Mouse (Mus musculus) hindbrain, embryonic 10.5 days (tissue): Measurements from ENCODE around the gene Ghrhr. TPM values are rescaled to one million over a fixed set of nuclear protein-coding genes. Genes with fewer than 3 reads are reported as not detected.

ENCODE experiments used
- DNase-seq: peaks from one replicate; pipeline ENCODE4 v3.0.0-alpha.2; 2017; ENCODE audit warnings: low spot score
- H3K27ac ChIP-seq: fragments of 300-500 bp; sonication (generic); 2 replicates; pipeline ENCODE4 v1.5.1; 2016; ENCODE audit warnings: mild to moderate bottlenecking, moderate library complexity
- H3K27me3 ChIP-seq: fragments of 300-500 bp; sonication (generic); 2 replicates; pipeline ENCODE4 v1.6.1; 2016; ENCODE audit warnings: mild to moderate bottlenecking; ENCODE audit not compliant: poor library complexity, insufficient read depth, severe bottlenecking
- H3K36me3 ChIP-seq: fragments of 300-500 bp; sonication (generic); 2 replicates; pipeline ENCODE4 v1.6.1; 2016; ENCODE audit warnings: mild to moderate bottlenecking, moderate library complexity
- H3K4me1 ChIP-seq: fragments of 300-500 bp; sonication (generic); replicated peaks from 2 replicates; pipeline ENCODE4 v1.6.1; 2016; ENCODE audit warnings: mild to moderate bottlenecking
- H3K4me3 ChIP-seq: fragments of 300-500 bp; sonication (generic); 2 replicates; pipeline ENCODE4 v1.5.1; 2016; ENCODE audit warnings: mild to moderate bottlenecking, moderate library complexity
- H3K9me3 ChIP-seq: fragments of 300-500 bp; sonication (generic); 2 replicates; pipeline ENCODE4 v1.6.1; 2016; ENCODE audit warnings: mild to moderate bottlenecking, moderate library complexity
- WGBS: fragments of 180-500 bp; shearing (Covaris S2); methylation state at CpG from one replicate; pipeline ENCODE4 v1.1.7; 2016; 5-methylcytosine and 5-hydroxymethylcytosine counted together
- polyA plus RNA-seq: library from polyadenylated mRNA; unstranded; fragments of >200 nt; fragmentation: Nextera tagmentation; extraction: Ambion mirVana; gene quantifications from 2 replicates; pipeline ENCODE4 v1.2.1, GENCODE M21; 2016

The Ghrhr gene
- polyA plus RNA-seq, 1 experiment from 2014 or later, result not detected

DNA sequence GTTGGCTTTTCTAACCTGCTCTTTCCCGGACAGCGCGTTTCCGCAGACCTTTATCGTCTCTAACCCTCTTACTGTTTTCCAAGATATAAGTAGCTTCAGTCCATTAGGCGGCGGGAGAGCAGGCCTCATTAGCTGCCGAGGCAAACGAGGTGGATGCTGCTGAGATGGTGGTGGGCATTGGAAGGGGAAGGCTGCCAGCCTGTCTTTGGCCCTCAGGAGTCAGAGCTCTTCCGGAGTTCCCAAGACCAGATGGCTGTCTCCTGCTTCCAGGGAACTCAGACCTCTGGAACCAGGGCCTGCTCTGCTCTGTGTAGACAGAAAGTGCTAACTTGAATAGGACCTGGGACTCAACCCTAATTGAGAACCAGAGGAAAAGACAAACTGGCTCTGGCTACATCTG is 32.6 kb upstream of the Ghrhr start:
- Histone ChIP-seq H3K4me1 (peaks cover 15% of the 10 kb centered on the region), H3K27ac (no peak overlapping the region), H3K36me3 (no peaks in the 10 kb centered on the region), H3K27me3 (no peaks in the 10 kb centered on the region), H3K9me3 (no peaks in the 10 kb centered on the region), H3K4me3 (no peak overlapping the region)
- 92% methylated on average over 10 of the region's 10 CpGs for WGBS
- DNase-seq, result no peak

DNA sequence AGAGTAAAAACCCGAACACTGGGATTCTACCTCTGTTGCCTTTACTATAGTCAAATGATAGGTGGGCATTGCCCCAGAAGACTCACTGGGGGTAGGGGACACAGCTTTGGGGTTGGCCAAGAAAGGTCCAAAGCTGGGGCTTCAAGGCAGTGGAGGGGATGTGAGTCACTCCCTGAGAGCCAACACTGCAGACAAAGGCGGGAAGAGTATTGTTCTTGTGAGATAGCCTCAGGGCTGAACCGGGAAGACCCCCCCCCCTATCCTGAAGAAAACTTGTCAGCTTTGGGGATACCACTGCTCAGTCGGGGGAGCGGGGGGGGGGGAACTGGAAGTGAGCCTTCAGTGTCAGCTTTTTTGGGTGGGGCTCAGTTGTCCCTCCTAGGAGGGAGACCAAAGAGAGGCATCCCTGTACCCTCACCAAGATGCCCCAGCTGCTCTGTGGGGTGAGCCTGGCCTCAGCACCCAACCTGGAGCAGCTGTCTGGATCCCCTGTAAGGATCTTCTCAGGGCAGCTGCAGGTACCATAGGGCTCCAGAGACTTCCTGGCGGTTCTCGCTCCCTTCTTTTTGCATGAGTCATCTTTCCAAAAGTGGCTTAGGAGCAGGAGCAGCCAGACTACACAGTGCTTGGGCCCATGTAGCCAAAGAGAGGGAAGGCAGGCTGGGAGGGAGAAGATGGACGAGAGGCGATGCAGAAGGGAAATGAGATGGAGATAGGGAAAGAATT is 31.6 kb upstream of the Ghrhr start:
- no peak for DNase-seq
- Histone ChIP-seq H3K27me3 (no peaks in the 10 kb centered on the region), H3K4me3 (no peak overlapping the region), H3K4me1 (peaks cover 15% of the 10 kb centered on the region), H3K36me3 (no peaks in the 10 kb centered on the region), H3K9me3 (no peaks in the 10 kb centered on the region), H3K27ac (no peak overlapping the region)
- WGBS, result 89% methylated on average over 9 of the region's 9 CpGs

DNA sequence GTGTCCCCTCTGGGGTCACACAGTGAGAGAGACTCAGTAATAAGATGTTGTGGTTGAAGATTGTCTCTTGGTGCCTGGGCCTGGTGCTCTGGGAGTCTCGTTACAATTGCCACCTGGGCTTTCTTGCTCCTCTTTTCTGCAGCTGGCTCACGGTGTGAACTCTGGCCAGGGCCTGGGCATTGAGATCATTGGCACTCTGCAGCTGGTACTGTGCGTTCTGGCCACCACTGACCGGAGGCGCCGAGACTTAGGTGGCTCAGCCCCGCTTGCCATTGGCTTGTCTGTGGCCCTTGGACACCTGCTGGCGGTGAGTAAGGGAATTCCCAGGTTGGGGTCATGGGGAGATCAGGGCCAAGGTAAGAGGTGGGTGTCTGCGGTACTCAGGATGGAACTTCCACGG is 30.8 kb upstream of the Ghrhr start:
- 83% methylated on average over 10 of the region's 10 CpGs for WGBS
- Histone ChIP-seq H3K27me3 (no peaks in the 10 kb centered on the region), H3K36me3 (no peaks in the 10 kb centered on the region), H3K27ac (no peak overlapping the region), H3K4me3 (no peak overlapping the region), H3K9me3 (0 out of 2 replicates have a peak, but pooled peaks cover 5% of the 10 kb centered on the region), H3K4me1 (peaks cover 14% of the 10 kb centered on the region)
- no peak for DNase-seq

DNA sequence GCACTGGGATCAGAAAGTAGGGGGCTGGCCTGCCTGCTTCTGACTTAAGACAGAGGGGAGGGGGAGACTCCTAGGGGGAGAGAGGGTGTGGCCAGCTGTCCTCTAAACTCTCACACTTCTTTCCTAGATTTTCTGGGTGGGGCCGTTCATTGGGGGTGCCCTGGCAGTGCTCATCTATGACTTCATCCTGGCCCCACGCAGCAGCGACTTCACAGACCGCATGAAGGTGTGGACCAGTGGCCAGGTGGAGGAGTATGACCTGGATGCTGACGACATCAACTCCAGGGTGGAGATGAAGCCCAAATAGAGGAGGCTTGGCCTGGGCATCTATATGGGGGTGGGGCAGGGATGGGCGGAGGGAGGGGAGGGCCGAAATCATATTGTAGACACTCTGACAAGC is 29.6 kb upstream of the Ghrhr start:
- Histone ChIP-seq H3K9me3 (0 out of 2 replicates have a peak, but pooled peaks cover 7% of the 10 kb centered on the region), H3K4me3 (no peak overlapping the region), H3K27ac (no peak overlapping the region), H3K4me1 (peaks cover 7% of the 10 kb centered on the region), H3K36me3 (no peaks in the 10 kb centered on the region), H3K27me3 (no peaks in the 10 kb centered on the region)
- DNase-seq, result no peak
- 87% methylated on average over 7 of the region's 7 CpGs for WGBS

DNA sequence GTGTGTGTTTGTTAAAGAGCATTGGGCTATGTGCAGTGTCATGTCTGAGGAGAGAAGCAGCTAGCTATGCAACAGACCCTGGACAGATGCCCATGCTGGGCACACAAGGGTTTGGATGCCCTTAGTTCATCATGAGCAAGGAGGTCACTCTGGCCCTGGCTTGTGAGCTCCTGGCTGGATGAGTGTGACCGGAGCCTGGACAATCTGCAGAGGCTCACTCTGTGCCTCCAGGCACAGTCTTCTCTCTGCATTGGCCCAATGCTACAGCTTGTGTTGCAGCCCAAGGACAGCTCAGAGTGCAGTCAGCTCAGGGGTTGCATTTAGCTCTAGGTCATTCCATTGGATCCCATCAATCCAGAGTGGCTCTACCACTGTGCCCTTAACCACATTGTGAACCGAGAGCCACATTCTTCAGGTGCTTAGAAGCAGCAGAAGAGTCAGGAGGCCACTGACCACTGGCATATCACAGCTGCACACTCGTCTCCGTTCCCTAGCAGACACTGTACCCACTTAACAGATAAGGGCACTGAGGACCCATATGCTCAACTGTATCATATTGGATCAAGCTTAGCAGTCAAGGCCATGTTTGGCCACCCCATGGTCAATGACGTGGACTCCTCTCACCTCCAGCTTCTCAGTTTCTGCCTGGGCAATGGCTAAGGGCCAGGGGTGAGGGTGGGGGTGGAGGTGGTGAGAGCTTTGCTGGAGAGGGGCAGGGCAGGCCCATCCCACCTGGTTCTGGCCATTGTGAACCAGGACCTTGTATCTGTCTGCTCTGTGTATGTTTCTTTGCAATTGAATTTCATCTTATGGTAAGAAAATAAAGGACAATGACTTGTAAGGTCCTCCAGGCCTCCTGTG is 28.2 kb upstream of the Ghrhr start:
- 85% methylated on average over 5 of the region's 5 CpGs for WGBS
- no peak for DNase-seq

DNA sequence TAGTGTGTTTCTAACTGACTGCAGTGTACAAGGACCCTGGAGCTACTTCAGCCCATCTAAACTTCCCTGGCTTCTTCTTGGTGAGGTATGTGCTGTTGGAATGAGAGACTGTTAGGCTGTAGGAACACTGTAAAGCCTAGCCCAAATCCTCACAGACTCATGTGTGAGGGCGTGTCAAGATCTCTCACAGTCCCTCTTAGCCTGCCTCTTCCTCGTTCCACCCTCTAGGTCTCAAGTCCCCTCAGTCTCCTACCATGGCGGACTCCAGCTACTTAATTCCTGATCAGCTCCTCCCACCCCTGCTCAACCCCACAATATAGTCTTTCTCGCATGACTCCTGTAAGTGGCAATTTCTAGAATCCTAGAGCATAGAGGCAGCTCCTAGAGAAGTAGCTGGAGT is 26.9 kb upstream of the Ghrhr start:
- no peak overlapping the region for H3K27ac ChIP-seq
- no peak overlapping the region for H3K4me3 ChIP-seq
- H3K36me3 ChIP-seq, result no peaks in the 10 kb centered on the region
- H3K9me3 ChIP-seq, result 0 out of 2 replicates have a peak, but pooled peaks cover 7% of the 10 kb centered on the region
- no peak for DNase-seq
- H3K4me1 ChIP-seq, result no peaks in the 10 kb centered on the region; the same call in 1 of the 2 replicates
- WGBS, result 85% methylated on average over 4 of the region's 4 CpGs
- H3K27me3 ChIP-seq, result no peaks in the 10 kb centered on the region

More for the DNA sequence above, 28.2 kb upstream of the Ghrhr start:
- H3K27me3 ChIP-seq, result no peaks in the 10 kb centered on the region
- no peak overlapping the region for H3K4me3 ChIP-seq
- no peaks in the 10 kb centered on the region; the same call in 1 of the 2 replicates for H3K4me1 ChIP-seq
- 0 out of 2 replicates have a peak, but pooled peaks cover 7% of the 10 kb centered on the region for H3K9me3 ChIP-seq
- H3K36me3 ChIP-seq, result no peaks in the 10 kb centered on the region
- no peak overlapping the region for H3K27ac ChIP-seq

DNA sequence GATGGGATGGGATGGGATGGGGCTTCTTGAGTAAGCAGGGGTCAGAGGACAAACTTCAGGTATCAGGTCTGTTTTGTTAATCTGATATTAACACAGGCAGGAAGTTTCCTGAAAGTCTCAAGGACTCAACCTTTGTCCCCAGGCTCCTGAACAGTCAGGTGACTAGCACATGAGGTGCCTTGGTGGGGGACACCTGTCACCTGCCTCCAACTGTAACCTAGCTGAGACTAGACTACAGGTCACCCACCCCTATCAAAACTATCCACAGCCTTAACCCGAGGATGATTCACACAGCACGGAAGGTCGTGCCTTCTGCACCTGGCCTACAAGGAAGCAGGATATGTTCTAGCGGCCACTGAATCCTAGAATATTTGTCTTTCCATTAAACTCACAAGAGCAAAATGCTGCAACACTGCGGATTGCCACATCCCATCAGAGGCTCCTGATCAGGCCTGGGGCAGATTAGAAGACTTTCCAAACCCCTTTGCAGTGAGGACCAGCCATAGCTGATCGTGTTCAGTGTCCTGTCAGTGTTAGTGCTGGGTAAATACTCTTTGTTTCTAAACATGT is 25.6 kb upstream of the Ghrhr start:
- H3K9me3 ChIP-seq, result 0 out of 2 replicates have a peak, but pooled peaks cover 7% of the 10 kb centered on the region
- H3K4me3 ChIP-seq, result no peak overlapping the region
- no peaks in the 10 kb centered on the region for H3K36me3 ChIP-seq
- 92% methylated on average over 6 of the region's 6 CpGs for WGBS
- H3K4me1 ChIP-seq, result peaks cover 6% of the 10 kb centered on the region
- no peak overlapping the region for H3K27ac ChIP-seq
- DNase-seq, result no peak
- no peaks in the 10 kb centered on the region for H3K27me3 ChIP-seq

DNA sequence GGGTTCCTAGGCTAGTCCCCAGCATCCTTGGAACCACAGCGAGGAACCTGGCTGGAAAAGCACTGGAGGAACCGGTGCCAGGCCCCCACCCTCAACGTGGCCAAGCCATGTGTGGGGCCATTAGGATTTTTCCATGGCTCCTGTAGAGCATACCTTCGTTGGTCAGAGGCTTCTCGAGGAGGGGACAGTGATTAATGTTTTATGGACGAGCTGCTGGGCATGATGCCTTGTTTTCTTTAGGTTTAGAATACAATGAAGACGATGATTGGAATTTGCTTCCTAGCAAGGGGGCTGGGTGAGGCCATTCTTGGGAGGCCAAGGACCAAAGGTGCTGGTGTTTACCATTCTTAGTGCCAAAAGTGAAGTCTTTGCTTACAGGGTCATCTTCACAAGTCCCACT is 24.4 kb upstream of the Ghrhr start:
- H3K27ac ChIP-seq, result no peak overlapping the region
- H3K9me3 ChIP-seq, result 0 out of 2 replicates have a peak, but pooled peaks cover 7% of the 10 kb centered on the region
- peaks cover 11% of the 10 kb centered on the region for H3K4me1 ChIP-seq
- WGBS, result 79% methylated on average over 7 of the region's 7 CpGs
- no peaks in the 10 kb centered on the region for H3K36me3 ChIP-seq
- H3K4me3 ChIP-seq, result no peak overlapping the region
- no peak for DNase-seq
- no peaks in the 10 kb centered on the region for H3K27me3 ChIP-seq

DNA sequence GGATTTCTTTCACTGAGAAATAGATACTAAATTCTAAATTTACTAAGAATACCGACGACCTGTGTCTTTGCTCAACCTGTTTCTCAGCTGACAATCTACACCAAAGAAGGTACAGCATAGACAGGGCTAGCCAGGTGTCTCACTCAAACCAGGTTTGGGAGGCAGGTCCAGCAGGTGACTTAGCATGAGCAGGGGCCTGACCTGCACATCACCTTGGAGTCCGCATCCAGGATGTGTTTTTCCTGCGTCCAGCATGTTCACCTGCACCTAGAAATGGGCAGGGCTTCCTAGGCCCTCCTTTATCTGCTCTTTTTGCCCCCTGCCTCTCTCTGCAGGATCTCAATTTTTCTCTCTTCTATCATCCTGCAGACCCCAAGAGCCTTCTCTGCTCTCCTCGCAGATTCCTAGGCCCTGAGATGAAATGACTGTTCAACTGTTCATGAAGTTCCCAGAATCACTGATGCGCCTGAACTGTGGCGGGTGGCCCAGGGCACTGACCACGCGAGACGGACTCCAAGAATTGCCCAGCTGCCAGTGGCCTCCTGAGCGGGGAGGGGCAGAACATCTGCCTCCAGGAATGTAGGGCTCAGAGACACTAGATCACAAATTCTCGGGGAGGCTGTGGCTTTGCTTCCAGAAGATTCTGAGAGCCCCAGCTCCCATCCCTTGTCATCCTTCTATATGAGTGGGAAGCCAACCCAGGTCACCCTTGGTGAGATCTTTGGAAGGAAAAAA is 22.2 kb upstream of the Ghrhr start:
- 82% methylated on average over 12 of the region's 12 CpGs for WGBS
- no peaks in the 10 kb centered on the region for H3K36me3 ChIP-seq
- no peaks in the 10 kb centered on the region for H3K27me3 ChIP-seq
- DNase-seq, result no peak
- H3K9me3 ChIP-seq, result 0 out of 2 replicates have a peak, but pooled peaks cover 7% of the 10 kb centered on the region
- no peak overlapping the region for H3K27ac ChIP-seq
- H3K4me3 ChIP-seq, result no peak overlapping the region
- peaks cover 17% of the 10 kb centered on the region for H3K4me1 ChIP-seq

DNA sequence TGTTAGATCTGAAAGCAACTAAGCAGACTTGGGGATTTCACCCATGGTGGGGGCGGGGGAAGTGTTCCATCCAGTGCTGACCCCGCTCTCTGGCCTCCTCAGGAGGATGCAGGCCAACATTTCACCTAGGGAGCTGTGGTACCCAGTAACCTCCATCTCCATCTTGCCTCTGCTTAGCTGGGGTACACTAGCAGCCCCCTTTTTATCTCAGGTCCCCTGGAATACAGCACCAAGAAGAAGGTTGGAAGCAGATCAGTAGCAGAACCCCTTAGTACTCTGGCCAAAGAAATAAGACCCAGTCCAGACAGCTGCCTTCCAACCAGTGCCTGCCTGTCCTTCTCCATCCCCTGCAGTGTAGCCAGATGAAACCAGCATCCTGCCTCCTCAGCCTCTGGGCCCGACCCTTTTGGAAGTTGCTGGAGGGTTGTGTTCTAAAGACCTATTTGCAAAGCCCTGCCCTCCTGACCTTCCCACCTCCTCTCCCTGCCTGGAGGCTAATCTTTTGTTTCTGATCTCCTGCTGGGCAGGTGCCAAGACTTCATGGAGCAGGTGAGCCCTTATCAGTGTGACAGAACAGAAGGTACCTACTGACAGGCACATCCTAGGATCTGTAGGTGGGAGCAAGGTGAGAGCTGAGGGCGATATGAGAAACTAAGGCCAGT is 21.5 kb upstream of the Ghrhr start:
- 67% methylated on average over 4 of the region's 4 CpGs for WGBS
- peaks cover 17% of the 10 kb centered on the region for H3K4me1 ChIP-seq
- no peaks in the 10 kb centered on the region for H3K27me3 ChIP-seq
- 0 out of 2 replicates have a peak, but pooled peaks cover 7% of the 10 kb centered on the region for H3K9me3 ChIP-seq
- no peaks in the 10 kb centered on the region for H3K36me3 ChIP-seq
- no peak overlapping the region for H3K4me3 ChIP-seq
- no peak for DNase-seq
- no peak overlapping the region for H3K27ac ChIP-seq

DNA sequence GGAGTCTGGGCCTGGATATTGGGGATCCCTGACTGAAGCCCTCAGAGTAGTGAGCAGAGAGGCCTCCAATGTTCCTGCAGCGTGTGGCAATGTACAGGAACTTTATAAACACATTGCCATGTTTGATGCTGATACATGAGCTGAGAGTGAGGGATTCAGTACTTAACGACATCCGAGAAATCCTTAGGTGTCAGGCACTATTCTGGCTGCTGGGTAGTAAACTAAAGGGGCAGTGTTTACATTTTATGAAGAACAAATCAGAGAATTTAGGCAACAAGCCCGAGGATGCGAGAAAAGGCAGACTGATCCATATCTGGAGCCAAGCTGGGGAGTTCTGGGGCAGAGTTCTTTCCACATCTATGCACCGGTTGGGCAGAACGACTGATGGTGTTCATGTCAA is 20.5 kb upstream of the Ghrhr start:
- H3K9me3 ChIP-seq, result no peaks in the 10 kb centered on the region
- H3K4me3 ChIP-seq, result no peak overlapping the region
- no peaks in the 10 kb centered on the region for H3K36me3 ChIP-seq
- DNase-seq, result no peak
- H3K27me3 ChIP-seq, result no peaks in the 10 kb centered on the region
- peaks cover 17% of the 10 kb centered on the region for H3K4me1 ChIP-seq
- no peak overlapping the region for H3K27ac ChIP-seq
- WGBS, result 90% methylated on average over 7 of the region's 7 CpGs
